Mouse (Mus musculus) small intestine, adult 2 months (tissue): ENCODE data around the gene Elovl6. TPM values are rescaled to one million over a fixed set of nuclear protein-coding genes. Genes with fewer than 3 reads are reported as not detected.
A peak's percentile ranks its signal among the peaks of the same experiment; 100 is the strongest.

Experiments
- H3K27ac ChIP-seq: fragments of 200-500 bp; 2 replicates; pipeline ENCODE4 v1.5.1; 2012; ENCODE audit warnings: low read depth, low read length, control low read depth, inconsistent platforms; ENCODE audit not compliant: insufficient read depth
- H3K27me3 ChIP-seq: fragments of 200-500 bp; 2 replicates; pipeline ENCODE4 v1.6.1; 2012; ENCODE audit warnings: mild to moderate bottlenecking, moderate library complexity, low read length, inconsistent platforms; ENCODE audit not compliant: control insufficient read depth, insufficient read depth
- H3K36me3 ChIP-seq: fragments of 200-500 bp; 2 replicates; pipeline ENCODE4 v1.6.1; 2012; ENCODE audit warnings: mild to moderate bottlenecking, low read length, control low read depth, inconsistent platforms; ENCODE audit not compliant: control insufficient read depth, insufficient read depth
- H3K4me1 ChIP-seq: fragments of 200-500 bp; 2 replicates; pipeline ENCODE4 v1.6.1; 2012; ENCODE audit warnings: low read length, inconsistent platforms, mixed read lengths; ENCODE audit not compliant: control insufficient read depth, insufficient read depth, insufficient read length
- H3K4me3 ChIP-seq: fragments of 200-500 bp; 2 replicates; pipeline ENCODE4 v1.5.1; 2012; ENCODE audit warnings: low read depth, mild to moderate bottlenecking, control low read depth, inconsistent platforms, low read length, moderate library complexity
- CTCF ChIP-seq: fragments of 200-500 bp; IDR thresholded peaks from 2 replicates; pipeline ENCODE4 v1.5.1; 2012; ENCODE audit warnings: low read depth, mild to moderate bottlenecking, control low read depth, inconsistent platforms, low read length, moderate library complexity, mixed read lengths; ENCODE audit not compliant: insufficient replicate concordance, insufficient read length; ENCODE audit errors: extremely low read depth
- POLR2A ChIP-seq: fragments of 200-500 bp; IDR thresholded peaks from 2 replicates; pipeline ENCODE4 v1.6.1; 2012; ENCODE audit warnings: low read depth, mild to moderate bottlenecking, control low read depth, inconsistent platforms, low read length, moderate library complexity
- WGBS: fragments of 180-500 bp; shearing (Covaris S2); methylation state at CpG from one replicate; pipeline ENCODE4 v1.1.7; 2018; 5-methylcytosine and 5-hydroxymethylcytosine counted together
- polyA plus RNA-seq: library from polyadenylated mRNA; depleted of rRNA; stranded (reverse); fragments of >200 nt; gene quantifications from 2 replicates; pipeline ENCODE4 v1.2.3, GENCODE M21; 2012

Gene Elovl6
- polyA plus RNA-seq, 1 experiment = 25.3 TPM

DNA sequence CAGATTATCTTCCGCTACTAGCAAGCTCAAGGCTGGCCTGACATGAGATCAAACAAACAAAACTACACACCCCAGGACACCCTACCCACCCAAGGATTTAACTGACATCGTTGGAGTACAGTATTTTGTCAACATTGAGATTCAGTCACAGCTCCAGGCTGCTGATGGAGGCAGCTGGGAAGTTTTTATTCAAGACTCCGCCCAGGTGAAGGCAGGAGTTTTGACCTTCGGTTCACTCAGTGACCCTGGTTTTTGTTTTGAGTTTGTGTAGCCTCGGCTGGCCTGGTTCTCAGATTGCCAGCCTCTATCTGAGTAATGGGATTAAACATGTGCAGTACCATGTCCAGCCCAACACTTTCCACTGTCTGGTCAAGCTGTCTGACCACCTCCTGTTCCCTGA is 17.4 kb downstream of the Elovl6 start:
- Histone ChIP-seq H3K4me3 (no peak overlapping the region), H3K4me1 (peaks cover 33% of the 10 kb centered on the region), H3K36me3 (peaks cover 6% of the 10 kb centered on the region; the same call in 1 of the 2 replicates), H3K27ac (no peak overlapping the region), H3K27me3 (no peaks in the 10 kb centered on the region)
- TF ChIP-seq POLR2A = no peak
- TF ChIP-seq CTCF = no peak
- WGBS = 26% methylated on average over 5 of the region's 5 CpGs

GRCm38 (mm10) chr3:129551581-129552290 is 19.6 kb downstream of the Elovl6 start:
- TF ChIP-seq CTCF = no peak
- TF ChIP-seq POLR2A = no peak
- Histone ChIP-seq H3K27ac (peak overlapping the region; percentile 37; the same call in 1 of the 2 replicates), H3K36me3 (peaks cover 5% of the 10 kb centered on the region; the same call in 1 of the 2 replicates), H3K4me1 (peaks cover 30% of the 10 kb centered on the region), H3K27me3 (no peaks in the 10 kb centered on the region), H3K4me3 (no peak overlapping the region)
- 41% methylated on average over 9 of the region's 9 CpGs for WGBS

DNA sequence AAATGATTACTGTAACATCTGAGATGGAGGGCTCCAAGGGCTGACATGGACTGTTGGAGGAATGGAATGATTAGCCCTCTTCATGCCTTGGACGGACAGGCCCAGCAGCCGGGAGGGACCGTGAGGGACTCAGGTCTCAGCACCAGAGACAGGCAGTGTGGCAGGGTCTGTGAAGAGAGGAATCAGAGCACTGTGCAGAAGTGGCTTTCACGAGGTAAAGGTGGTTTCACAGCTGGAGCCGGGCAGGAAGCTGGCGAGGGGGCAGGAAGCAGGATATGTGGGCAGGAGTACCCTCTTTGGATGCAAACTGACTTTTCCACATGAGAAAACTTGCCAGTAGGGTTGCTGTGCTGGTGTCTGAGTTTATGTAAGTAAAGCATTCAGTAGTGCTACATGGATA is 20.2 kb downstream of the Elovl6 start:
- Histone ChIP-seq H3K36me3 (peaks cover 4% of the 10 kb centered on the region; the same call in 1 of the 2 replicates), H3K27me3 (no peaks in the 10 kb centered on the region), H3K4me3 (no peak overlapping the region), H3K27ac (no peak overlapping the region), H3K4me1 (peaks cover 30% of the 10 kb centered on the region)
- WGBS = 83% methylated on average over 6 of the region's 6 CpGs
- no peak for TF ChIP-seq POLR2A
- TF ChIP-seq CTCF = no peak

GRCm38 (mm10) chr3:129553173-129553572 is 21.0 kb downstream of the Elovl6 start:
- 67% methylated on average over 9 of the region's 9 CpGs for WGBS
- no peak overlapping the region for H3K27ac ChIP-seq
- H3K4me1 ChIP-seq = peaks cover 28% of the 10 kb centered on the region
- no peak overlapping the region for H3K4me3 ChIP-seq
- no peak for TF ChIP-seq CTCF
- no peak for TF ChIP-seq POLR2A
- H3K36me3 ChIP-seq = peaks cover 4% of the 10 kb centered on the region; the same call in 1 of the 2 replicates
- H3K27me3 ChIP-seq = no peaks in the 10 kb centered on the region

GRCm38 (mm10) chr3:129553661-129554060 is 21.5 kb downstream of the Elovl6 start:
- TF ChIP-seq POLR2A = no peak
- TF ChIP-seq CTCF = no peak
- peaks cover 4% of the 10 kb centered on the region; the same call in 1 of the 2 replicates for H3K36me3 ChIP-seq
- 81% methylated on average over 10 of the region's 10 CpGs for WGBS
- peaks cover 27% of the 10 kb centered on the region for H3K4me1 ChIP-seq
- H3K4me3 ChIP-seq = no peak overlapping the region
- H3K27me3 ChIP-seq = no peaks in the 10 kb centered on the region
- H3K27ac ChIP-seq = no peak overlapping the region

GRCm38 (mm10) chr3:129554436-129554835 is 22.3 kb downstream of the Elovl6 start:
- Histone ChIP-seq H3K4me1 (peaks cover 23% of the 10 kb centered on the region), H3K36me3 (peaks cover 4% of the 10 kb centered on the region; the same call in 1 of the 2 replicates), H3K27me3 (no peaks in the 10 kb centered on the region), H3K27ac (peak overlapping the region; percentile 17; the same call in 1 of the 2 replicates), H3K4me3 (no peak overlapping the region)
- TF ChIP-seq CTCF (no peak), POLR2A (no peak)
- 39% methylated on average over 4 of the region's 4 CpGs for WGBS

- TF ChIP-seq CTCF (no peak), POLR2A (no peak)
- peaks cover 8% of the 10 kb centered on the region; the same call in 1 of the 2 replicates for H3K36me3 ChIP-seq
- H3K27ac ChIP-seq = no peak overlapping the region
- no peaks in the 10 kb centered on the region for H3K27me3 ChIP-seq
- peaks cover 13% of the 10 kb centered on the region for H3K4me1 ChIP-seq
- 81% methylated on average over 9 of the region's 9 CpGs for WGBS
- no peak overlapping the region for H3K4me3 ChIP-seq
Measured at GRCm38 (mm10) chr3:129557048-129557447, 24.9 kb downstream of the Elovl6 start.
